Mouse (Mus musculus) liver, adult 2 months (tissue): ENCODE results near the gene D430041D05Rik.

Experiments used
- CTCF ChIP-seq: fragments of 200-500 bp; IDR thresholded peaks from 2 replicates; pipeline ENCODE4 v1.5.1; 2011; ENCODE audit warnings: low read depth, low read length, control low read depth
- POLR2A ChIP-seq: fragments of 200-500 bp; IDR thresholded peaks from 2 replicates; pipeline ENCODE4 v1.6.1; 2011; ENCODE audit warnings: low read length, control low read depth; ENCODE audit not compliant: insufficient read depth; ENCODE audit errors: extremely low read depth

- TF ChIP-seq CTCF = no peak
- TF ChIP-seq POLR2A = no peak
These were observed 264.8 kb downstream of the D430041D05Rik start for GRCm38 (mm10) chr2:104145983-104146382.
